Mouse (Mus musculus): ENCODE results near the gene Vmn1r123.
"Not testable (repeated sequence)": the region's sequence is repeated elsewhere in the genome, so short reads cannot be mapped to it uniquely, and the experiment has no call there.

Gene Vmn1r123

DNA sequence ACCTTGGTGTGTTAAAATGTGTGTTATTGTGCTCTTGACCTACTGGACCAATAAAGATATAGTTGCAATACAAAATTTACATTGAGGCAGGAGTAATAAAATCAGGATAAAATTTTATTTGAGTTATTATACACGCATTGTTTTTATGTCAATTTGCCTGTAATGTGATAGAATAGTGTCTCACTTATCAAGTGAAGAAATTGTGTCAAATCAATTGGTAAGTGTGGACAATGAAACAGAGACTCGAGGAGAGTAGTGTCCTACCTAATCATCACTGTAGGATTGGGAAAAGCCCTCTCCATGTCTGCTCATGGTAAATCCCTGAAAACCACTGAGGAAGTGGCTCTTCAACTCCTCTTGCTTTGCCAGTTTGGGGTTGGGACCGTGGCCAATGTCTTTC lies at the start of gene Vmn1r123:
TSS of gene Vmn1r123 (plus strand) at position 301 of the 400 bp plus-strand sequence.
- not testable (repeated sequence) for DNase-seq (ENCODE audit: low spot score in 2 of 2)

DNA sequence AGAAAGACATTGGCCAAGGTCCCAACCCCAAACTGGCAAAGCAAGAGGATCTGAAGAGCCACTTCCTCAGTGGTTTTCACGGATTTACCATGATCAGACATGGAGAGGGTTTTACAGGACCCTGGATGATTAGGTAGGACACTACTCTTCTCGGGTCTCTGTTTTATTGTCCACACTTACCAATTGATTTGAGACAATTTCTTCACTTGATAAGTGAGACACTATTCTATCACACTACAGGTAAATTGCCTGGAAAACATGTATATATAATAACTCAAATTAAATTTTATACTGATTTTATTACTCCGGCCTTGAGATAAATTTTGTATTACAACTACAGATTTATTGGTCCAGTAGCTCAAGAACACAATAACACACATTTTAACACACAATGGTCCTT lies 28.0 kb upstream of the Vmn1r123 start, which contains the start of gene Vmn1r122:
TSS of gene Vmn1r122 (minus strand) at position 101 of the 400 bp plus-strand sequence.
- DNase-seq (ENCODE audit: low spot score in 2 of 2): not testable (repeated sequence)

DNA sequence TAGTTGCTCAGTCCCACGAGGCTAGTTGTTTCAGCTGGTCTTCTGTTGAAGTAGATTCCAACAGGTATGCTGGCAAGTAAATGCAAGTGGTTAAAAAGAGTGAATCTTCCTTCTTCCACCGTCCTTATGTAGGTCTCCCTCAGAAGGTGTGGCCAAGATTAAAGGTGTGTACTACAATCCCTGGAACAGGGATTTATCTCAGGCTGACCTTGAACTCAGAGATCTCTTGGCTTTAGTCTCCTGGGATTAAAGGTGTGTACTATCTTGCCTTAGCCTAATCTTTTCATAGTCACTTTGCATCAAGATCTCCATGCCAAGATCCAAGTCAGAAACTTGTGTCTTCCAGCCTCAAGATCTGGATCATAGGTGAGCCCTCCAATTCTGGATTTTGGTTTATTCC lies 28.3 kb downstream of the Vmn1r123 start, which contains the start of gene Gm5157:
TSS of gene Gm5157 (minus strand) at position 101 of the 400 bp plus-strand sequence.
- DNase-seq (ENCODE audit: low spot score in 2 of 2): not testable (repeated sequence)

All from left cerebral cortex, adult 9 months (tissue).